Mouse (Mus musculus): ENCODE measurements at regions not wholly inside any gene's neighbourhood (a gene's known extent, or its start where the extent isn't known, plus 50 kb on each side); places are given as distances from the start of the nearest gene placed in this dataset.
A peak's percentile ranks its signal among the peaks of the same experiment; 100 is the strongest.
"Not testable (repeated sequence)": the region's sequence is repeated elsewhere in the genome, so short reads cannot be mapped to it uniquely, and the experiment has no call there.

DNA sequence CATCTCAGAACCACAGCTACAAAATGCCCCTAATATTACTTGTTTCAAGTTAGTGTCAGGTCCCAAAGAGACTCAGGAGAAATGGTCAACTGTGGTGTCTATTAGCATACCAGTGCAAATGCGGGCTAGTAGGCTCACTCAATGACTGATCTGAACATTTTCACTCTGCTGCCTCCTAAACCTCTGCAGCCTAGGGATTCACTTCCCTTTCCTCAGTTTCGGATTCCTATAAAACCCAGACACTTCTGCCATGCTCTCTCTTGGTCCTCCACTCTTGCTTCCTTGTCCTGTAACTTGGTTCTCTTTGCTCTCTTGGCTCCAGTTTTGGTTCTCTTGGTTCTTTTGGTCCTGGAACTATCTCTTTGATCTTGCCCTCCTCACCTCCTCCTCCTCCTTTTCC, 206.3 kb upstream of the Spef2 start:
- H3K27me3 ChIP-seq (ENCODE audit: insufficient read depth, low read length) = no peaks in the 10 kb centered on the region
- H3K27ac ChIP-seq = no peak overlapping the region
- ATAC-seq (replicated peaks; ENCODE audit: low FRiP score, low read depth) = no peak
- no peak for TF ChIP-seq CTCF (IDR thresholded peaks at IDR 0.05; ENCODE audit: low read depth)
- H3K36me3 ChIP-seq (ENCODE audit: insufficient read depth, low read length) = no peaks in the 10 kb centered on the region
- H3K4me3 ChIP-seq (replicated peaks; ENCODE audit: low read depth, low read length) = no peak overlapping the region
- no peak for DNase-seq (ENCODE audit: low spot score)
- no peaks in the 10 kb centered on the region for H3K4me1 ChIP-seq (replicated peaks; ENCODE audit: insufficient read depth, low read length)
- 89% methylated on average over 2 of the region's 2 CpGs for WGBS
- no peak overlapping the region for H3K4me2 ChIP-seq (ENCODE audit: low read length)
- no peaks in the 10 kb centered on the region for H3K9me3 ChIP-seq (replicated peaks; ENCODE audit: low read length)
- no peak overlapping the region for H3K9ac ChIP-seq (ENCODE audit: low read depth, low read length)

DNA sequence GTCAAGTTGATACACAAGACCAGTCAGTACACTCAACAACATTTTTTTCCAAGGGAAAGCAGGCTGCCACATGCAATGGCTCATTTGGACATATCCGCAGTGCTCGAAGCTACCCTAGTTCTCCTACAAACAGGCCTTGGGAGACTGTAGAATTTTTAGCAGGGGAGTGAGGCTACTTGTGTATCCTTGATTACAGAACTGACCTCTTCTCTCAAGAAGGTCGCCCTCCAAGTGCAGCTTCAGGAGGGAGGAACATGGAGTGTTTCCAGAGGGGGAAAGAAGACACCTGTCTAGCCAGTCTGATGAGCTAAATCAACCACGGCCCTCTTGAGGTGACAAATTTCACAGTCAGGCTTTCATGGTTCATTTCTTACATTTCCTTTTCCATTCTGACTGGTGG, 202.0 kb upstream of the Prlr start:
- DNase-seq (ENCODE audit: low spot score) = peak; percentile 61
- WGBS = 21% methylated on average over 4 of the region's 4 CpGs
- Histone ChIP-seq H3K4me1 (replicated peaks; ENCODE audit: insufficient read depth, low read length) (no peaks in the 10 kb centered on the region), H3K4me2 (ENCODE audit: low read length) (no peak overlapping the region), H3K27me3 (ENCODE audit: insufficient read depth, low read length) (no peaks in the 10 kb centered on the region), H3K9me3 (replicated peaks; ENCODE audit: low read length) (no peaks in the 10 kb centered on the region), H3K27ac (no peak overlapping the region), H3K9ac (ENCODE audit: low read depth, low read length) (no peak overlapping the region), H3K36me3 (ENCODE audit: insufficient read depth, low read length) (no peaks in the 10 kb centered on the region), H3K4me3 (replicated peaks; ENCODE audit: low read depth, low read length) (no peak overlapping the region)
- no peak; the same call in 1 of the 2 replicates for ATAC-seq (replicated peaks; ENCODE audit: low FRiP score, low read depth)
- TF ChIP-seq CTCF (IDR thresholded peaks at IDR 0.05; ENCODE audit: low read depth) = no peak

DNA sequence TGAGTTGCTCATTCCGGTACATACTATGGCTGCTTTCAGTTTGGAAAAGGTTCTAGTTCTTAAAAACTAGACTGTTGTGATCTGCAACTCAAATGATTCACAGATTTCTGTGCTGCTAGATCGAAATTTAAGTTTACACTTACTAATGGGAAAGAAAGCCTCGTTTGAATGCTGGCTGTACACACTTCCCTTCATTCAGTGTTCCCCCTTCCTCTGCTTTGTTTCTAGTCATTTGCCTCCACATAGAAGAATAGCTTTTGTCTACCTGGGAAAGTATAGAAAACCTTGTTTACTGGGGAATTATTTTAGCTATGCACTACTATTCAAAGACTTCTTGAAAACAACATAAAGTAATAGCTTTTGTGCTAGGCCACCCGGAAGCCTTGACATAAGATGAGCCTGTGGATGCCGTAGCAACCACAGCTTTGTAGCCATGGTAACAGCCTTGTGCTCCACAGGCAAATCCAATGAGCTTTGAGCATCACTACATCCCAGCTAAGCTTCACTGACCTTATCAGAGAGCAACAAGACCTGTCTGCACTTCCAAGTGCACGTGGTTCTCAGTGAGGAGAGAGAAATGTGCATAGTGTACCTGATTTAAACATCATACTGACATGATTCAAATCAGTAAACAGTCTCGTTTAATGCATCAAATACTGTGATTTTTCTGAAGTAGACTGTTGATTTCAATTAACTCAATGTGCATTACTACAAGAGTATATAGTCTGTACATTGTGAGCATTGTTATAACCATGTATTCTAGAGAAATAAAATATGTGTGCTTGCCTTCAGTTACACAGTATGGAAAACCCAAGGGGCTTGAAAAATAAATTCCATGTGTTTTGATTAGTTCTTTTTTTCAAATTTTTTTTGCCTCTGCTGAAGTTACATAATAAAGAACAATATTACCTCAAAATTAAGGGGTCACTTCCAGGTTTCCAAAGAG, 165.5 kb upstream of the Prlr start:
- DNase-seq (ENCODE audit: low spot score) (no peak), ATAC-seq (replicated peaks; ENCODE audit: low FRiP score, low read depth) (no peak)
- no peak for TF ChIP-seq CTCF (IDR thresholded peaks at IDR 0.05; ENCODE audit: low read depth)
- Histone ChIP-seq H3K4me1 (replicated peaks; ENCODE audit: insufficient read depth, low read length) (no peaks in the 10 kb centered on the region), H3K27ac (no peak overlapping the region), H3K9ac (ENCODE audit: low read depth, low read length) (no peak overlapping the region), H3K4me3 (replicated peaks; ENCODE audit: low read depth, low read length) (no peak overlapping the region), H3K36me3 (ENCODE audit: insufficient read depth, low read length) (no peaks in the 10 kb centered on the region), H3K9me3 (replicated peaks; ENCODE audit: low read length) (no peaks in the 10 kb centered on the region), H3K4me2 (ENCODE audit: low read length) (no peak overlapping the region), H3K27me3 (ENCODE audit: insufficient read depth, low read length) (no peaks in the 10 kb centered on the region)
- WGBS = 68% methylated on average over 7 of the region's 7 CpGs

DNA sequence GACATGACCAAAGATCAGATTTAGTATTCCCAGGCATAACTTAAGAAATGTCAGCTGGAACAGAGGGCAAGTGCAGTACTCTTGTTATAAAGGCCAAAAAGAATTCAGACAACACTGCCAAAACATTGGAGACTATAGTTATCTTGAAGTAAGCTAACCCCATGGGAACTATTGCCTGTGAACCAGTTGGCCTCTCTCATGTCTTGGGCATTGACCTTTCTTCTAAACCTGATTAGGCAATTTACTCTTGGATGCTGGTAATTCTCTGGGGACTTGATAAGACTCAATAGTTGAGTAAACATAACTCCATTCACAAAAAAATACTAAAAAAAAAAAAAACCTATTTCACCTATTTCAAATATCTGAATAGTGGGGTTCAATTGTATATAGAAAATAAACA, 159.8 kb upstream of the Prlr start:
- no peaks in the 10 kb centered on the region for H3K36me3 ChIP-seq (ENCODE audit: insufficient read depth, low read length)
- H3K4me1 ChIP-seq (replicated peaks; ENCODE audit: insufficient read depth, low read length) = no peaks in the 10 kb centered on the region

DNA sequence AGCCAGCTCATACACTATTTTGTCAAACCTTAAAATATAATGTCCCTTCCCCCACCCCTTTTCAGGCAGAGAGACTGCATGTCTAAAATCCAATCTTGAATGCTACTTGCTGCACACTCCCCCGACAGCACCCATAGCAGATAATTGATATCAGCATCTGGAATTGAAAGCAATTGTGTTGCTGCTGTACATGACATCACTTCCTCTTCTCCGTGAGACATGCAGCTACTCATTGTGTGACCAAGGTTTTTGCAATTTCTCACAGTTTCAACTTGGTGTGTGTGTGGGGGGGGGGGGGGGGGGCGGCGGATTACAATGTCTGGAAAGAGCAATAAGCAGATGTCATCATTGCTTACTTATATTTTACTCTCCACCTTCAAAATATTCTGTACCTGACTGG, 147.1 kb upstream of the Prlr start:
- TF ChIP-seq CTCF (IDR thresholded peaks at IDR 0.05; ENCODE audit: low read depth) = no peak
- Histone ChIP-seq H3K4me2 (ENCODE audit: low read length) (no peak overlapping the region), H3K27ac (no peak overlapping the region), H3K36me3 (ENCODE audit: insufficient read depth, low read length) (no peaks in the 10 kb centered on the region), H3K9me3 (replicated peaks; ENCODE audit: low read length) (no peaks in the 10 kb centered on the region), H3K27me3 (ENCODE audit: insufficient read depth, low read length) (no peaks in the 10 kb centered on the region), H3K4me1 (replicated peaks; ENCODE audit: insufficient read depth, low read length) (no peaks in the 10 kb centered on the region), H3K4me3 (replicated peaks; ENCODE audit: low read depth, low read length) (no peak overlapping the region), H3K9ac (ENCODE audit: low read depth, low read length) (no peak overlapping the region)
- 68% methylated on average over 4 of the region's 4 CpGs for WGBS
- ATAC-seq (replicated peaks; ENCODE audit: low FRiP score, low read depth) = no peak
- no peak for DNase-seq (ENCODE audit: low spot score)

More for the DNA sequence above, 159.8 kb upstream of the Prlr start:
- Histone ChIP-seq H3K9me3 (replicated peaks; ENCODE audit: low read length) (no peaks in the 10 kb centered on the region), H3K27ac (no peak overlapping the region), H3K9ac (ENCODE audit: low read depth, low read length) (no peak overlapping the region), H3K4me3 (replicated peaks; ENCODE audit: low read depth, low read length) (no peak overlapping the region), H3K27me3 (ENCODE audit: insufficient read depth, low read length) (no peaks in the 10 kb centered on the region), H3K4me2 (ENCODE audit: low read length) (no peak overlapping the region)
- no peak for ATAC-seq (replicated peaks; ENCODE audit: low FRiP score, low read depth)
- TF ChIP-seq CTCF (IDR thresholded peaks at IDR 0.05; ENCODE audit: low read depth) = no peak
- no peak for DNase-seq (ENCODE audit: low spot score)

DNA sequence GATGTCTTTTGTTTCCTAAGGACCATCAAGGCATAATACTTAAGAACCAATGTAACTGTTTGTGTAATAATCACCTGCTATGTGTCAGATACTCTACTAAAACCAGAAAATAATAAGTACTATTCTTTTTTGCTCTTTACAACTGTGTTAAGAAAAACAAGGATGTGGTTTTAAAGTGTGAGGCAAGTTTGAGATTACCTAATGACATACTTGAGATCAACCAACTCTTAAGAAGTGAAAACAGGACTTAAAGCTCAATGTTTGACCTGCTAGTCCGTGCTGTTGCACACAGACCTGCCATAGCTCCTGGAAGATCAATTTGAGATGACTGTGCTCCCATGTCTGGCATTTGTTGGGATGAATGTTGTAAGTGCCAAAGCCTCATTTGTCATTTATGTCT, 141.5 kb upstream of the Prlr start:
- Histone ChIP-seq H3K4me2 (ENCODE audit: low read length) (no peak overlapping the region), H3K27ac (no peak overlapping the region), H3K9me3 (replicated peaks; ENCODE audit: low read length) (no peaks in the 10 kb centered on the region), H3K27me3 (ENCODE audit: insufficient read depth, low read length) (no peaks in the 10 kb centered on the region), H3K4me1 (replicated peaks; ENCODE audit: insufficient read depth, low read length) (no peaks in the 10 kb centered on the region), H3K4me3 (replicated peaks; ENCODE audit: low read depth, low read length) (no peak overlapping the region), H3K36me3 (ENCODE audit: insufficient read depth, low read length) (no peaks in the 10 kb centered on the region), H3K9ac (ENCODE audit: low read depth, low read length) (no peak overlapping the region)
- WGBS = 71% methylated on average over 1 of the region's 1 CpGs
- no peak for ATAC-seq (replicated peaks; ENCODE audit: low FRiP score, low read depth)
- no peak for TF ChIP-seq CTCF (IDR thresholded peaks at IDR 0.05; ENCODE audit: low read depth)
- DNase-seq (ENCODE audit: low spot score) = no peak

DNA sequence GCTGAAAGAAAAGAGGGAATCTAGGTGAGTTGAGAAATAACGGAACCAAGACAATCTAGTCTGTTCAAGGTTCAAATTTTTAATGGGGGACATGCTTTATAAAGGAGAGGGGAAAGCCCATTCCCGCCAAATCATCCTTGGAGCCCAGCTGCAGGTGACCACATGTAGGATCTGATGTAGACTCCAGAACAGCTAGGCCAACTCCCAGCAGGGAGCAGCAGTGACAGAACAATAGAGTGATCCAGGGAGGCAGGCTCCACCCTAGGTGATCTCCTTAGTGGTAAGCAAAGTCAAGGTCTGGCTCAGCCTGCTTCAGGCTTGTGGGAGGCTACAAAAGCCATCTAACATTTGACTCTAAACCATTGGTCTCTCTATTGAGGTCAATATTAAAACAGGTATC, 140.5 kb upstream of the Prlr start:
- H3K27ac ChIP-seq; H3K36me3 ChIP-seq (ENCODE audit: insufficient read depth, low read length); ATAC-seq (replicated peaks; ENCODE audit: low FRiP score, low read depth); H3K4me1 ChIP-seq (replicated peaks; ENCODE audit: insufficient read depth, low read length); H3K27me3 ChIP-seq (ENCODE audit: insufficient read depth, low read length); DNase-seq (ENCODE audit: low spot score); H3K4me2 ChIP-seq (ENCODE audit: low read length); H3K4me3 ChIP-seq (replicated peaks; ENCODE audit: low read depth, low read length); H3K9ac ChIP-seq (ENCODE audit: low read depth, low read length); H3K9me3 ChIP-seq (replicated peaks; ENCODE audit: low read length): not testable (repeated sequence)
- 83% methylated on average over 2 of the region's 2 CpGs for WGBS

All from kidney, postnatal 0 days (tissue).